Mouse (Mus musculus) C2C12 (cell line): ENCODE results near the gene Syngr3.

Source experiments
- CTCF ChIP-seq: IDR thresholded peaks from one replicate; pipeline ENCODE4 v1.5.1; 2011; ENCODE audit not compliant: control insufficient read depth, insufficient read depth, insufficient read length
- USF1 ChIP-seq: IDR thresholded peaks from one replicate; pipeline ENCODE4 v1.6.1; 2011; ENCODE audit warnings: low read depth, mild to moderate bottlenecking, control low read depth, moderate library complexity

GRCm38 (mm10) chr17:24671346-24671745, 18.4 kb downstream of the Syngr3 start:
- no peak for TF ChIP-seq CTCF
- TF ChIP-seq USF1: no peak
